ENCODE assay signal across 8 mouse cellular contexts in the genomic region with DNA sequence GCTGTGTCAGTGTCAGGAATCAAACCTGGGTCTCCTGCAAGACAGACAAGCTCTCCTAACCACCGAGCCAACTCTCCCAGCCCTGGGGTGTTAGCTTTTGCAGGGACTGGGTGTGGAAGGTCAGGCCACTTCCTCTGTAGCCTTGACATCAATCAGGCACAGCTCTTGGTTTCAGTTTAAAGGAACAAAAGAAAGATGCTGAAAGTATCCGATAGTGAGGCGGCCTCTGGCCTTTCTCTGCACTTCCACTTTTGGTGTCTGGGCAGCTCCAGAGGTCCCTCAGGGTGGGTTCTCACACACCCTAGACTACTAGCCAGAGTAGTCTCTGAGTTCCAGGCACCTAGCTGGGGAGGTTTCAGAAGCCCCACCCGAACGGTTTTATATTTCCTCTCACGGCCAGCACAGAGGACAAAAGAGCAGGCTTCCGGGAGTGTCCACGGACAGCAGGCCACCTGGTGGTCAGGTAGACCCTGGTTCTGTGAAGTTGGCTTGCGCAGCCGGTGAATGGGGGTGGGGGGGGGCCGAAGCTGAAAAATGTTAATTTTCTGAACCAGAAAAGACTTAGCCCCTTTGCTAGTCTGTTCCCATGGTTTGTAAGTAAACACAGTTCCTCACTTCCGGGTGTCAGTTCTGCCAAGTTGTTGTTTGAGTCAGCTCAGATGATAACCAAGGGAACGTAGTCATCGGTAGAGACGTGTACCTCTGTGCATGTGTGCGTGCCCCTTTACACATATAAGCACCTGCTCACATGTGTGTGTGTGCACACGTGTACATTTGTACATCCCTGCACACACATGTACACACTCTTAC. TPM values are rescaled to one million over a fixed set of nuclear protein-coding genes. Genes with fewer than 3 reads are reported as not detected.
DNase-seq lines count a peak whose midpoint lies in the region; ATAC-seq and TF ChIP-seq lines count a peak whose summit lies in the region.

No protein-coding gene starts in this region.

- peak; percentile 36 for TF ChIP-seq CTCF in midbrain, postnatal 0 days (IDR thresholded peaks at IDR 0.05)

- 64% methylated on average over 17 of the region's 17 CpGs for WGBS in midbrain, postnatal 0 days
- 67% methylated on average over 17 of the region's 17 CpGs for WGBS in midbrain, embryonic 16.5 days

- peaks cover 16% of the 10 kb centered on the region for H3K4me1 ChIP-seq in midbrain, postnatal 0 days (ENCODE audit: insufficient read depth, low read length)
- H3K4me1 ChIP-seq in midbrain, embryonic 16.5 days (ENCODE audit: control insufficient read depth, insufficient read depth, low read length), result peaks cover 33% of the 10 kb centered on the region

- H3K27ac ChIP-seq in midbrain, postnatal 0 days (ENCODE audit: low read depth, low read length), result 0 out of 2 replicates have a peak overlapping the region, but pooled peaks have one; percentile 6
- no peak overlapping the region for H3K27ac ChIP-seq in midbrain, embryonic 16.5 days (ENCODE audit: low read length)

- H3K27me3 ChIP-seq in midbrain, postnatal 0 days (ENCODE audit: insufficient read depth, low read length), result no peaks in the 10 kb centered on the region
- H3K27me3 ChIP-seq in midbrain, embryonic 16.5 days (ENCODE audit: control insufficient read depth, insufficient read depth, low read depth, low read length), result no peaks in the 10 kb centered on the region
- no peaks in the 10 kb centered on the region for H3K27me3 ChIP-seq in myocyte (ENCODE audit: control insufficient read depth, insufficient read depth, insufficient read length)

- no peak overlapping the region for H3ac ChIP-seq in myocyte (ENCODE audit: control insufficient read depth, insufficient read length)

- H3K4me3 ChIP-seq in midbrain, postnatal 0 days (ENCODE audit: low read depth, low read length), result no peak overlapping the region
- H3K4me3 ChIP-seq in midbrain, embryonic 16.5 days (ENCODE audit: low read depth, low read length), result no peak overlapping the region
- no peak overlapping the region for H3K4me3 ChIP-seq in myocyte

- no peak overlapping the region for H3K9ac ChIP-seq in midbrain, postnatal 0 days (replicated peaks; ENCODE audit: low read length, poor library complexity, severe bottlenecking)
- no peak overlapping the region for H3K9ac ChIP-seq in midbrain, embryonic 16.5 days (ENCODE audit: low read depth, low read length)

- H3K79me2 ChIP-seq in myocyte (ENCODE audit: control insufficient read depth, insufficient read depth), result peaks cover 71% of the 10 kb centered on the region

- H3K9me3 ChIP-seq in midbrain, postnatal 0 days (ENCODE audit: low read length), result no peaks in the 10 kb centered on the region
- no peaks in the 10 kb centered on the region for H3K9me3 ChIP-seq in midbrain, embryonic 16.5 days (replicated peaks; ENCODE audit: control insufficient read depth, low read length, poor library complexity, severe bottlenecking)

- DNase-seq in midbrain, postnatal 0 days (ENCODE audit: low spot score), result no peak
- DNase-seq in kidney, postnatal 25 days, result peak; percentile 48 to 73
- DNase-seq in embryo, embryonic 9.5 days (ENCODE audit: extremely low spot score), result no peak
- DNase-seq in ovary, adult 18-20 months (ENCODE audit: low spot score), result no peak
- DNase-seq in cerebellum, postnatal 14 days, result no peak

- no peaks in the 10 kb centered on the region for H3K36me3 ChIP-seq in midbrain, postnatal 0 days (ENCODE audit: insufficient read depth, low read length)
- no peaks in the 10 kb centered on the region for H3K36me3 ChIP-seq in midbrain, embryonic 16.5 days (ENCODE audit: control insufficient read depth, insufficient read depth, low read length)
- H3K36me3 ChIP-seq in myocyte (ENCODE audit: control insufficient read depth, insufficient read depth), result peaks cover 4% of the 10 kb centered on the region

- TF ChIP-seq POLR2A in myocyte (IDR thresholded peaks at IDR 0.05; ENCODE audit: insufficient read length, low read depth), result no peak

- 0 out of 2 replicates have a peak overlapping the region, but pooled peaks have one; percentile 9 for H3K4me2 ChIP-seq in midbrain, postnatal 0 days (ENCODE audit: low read depth, low read length, poor library complexity, severe bottlenecking)
- H3K4me2 ChIP-seq in midbrain, embryonic 16.5 days (ENCODE audit: low read length), result no peak overlapping the region
- H3K4me2 ChIP-seq in myocyte (ENCODE audit: low read depth), result peak overlapping the region; percentile 62

- no peak for ATAC-seq in midbrain, postnatal 0 days (ENCODE audit: low FRiP score)
- no peak for ATAC-seq in midbrain, embryonic 16.5 days
- peak; percentile 60 for ATAC-seq in granulocyte monocyte progenitor cell, adult 5-6 weeks (replicated peaks; ENCODE audit: poor library complexity, severe bottlenecking)

TF ChIP-seq in myocyte, 11 proteins besides CTCF, POLR2A, EP300 and RAD21:
- peak; percentile 31 for TF ChIP-seq POLR2AphosphoS2 (IDR thresholded peaks at IDR 0.05; ENCODE audit: insufficient read length, low read depth)
- TF ChIP-seq MAX (IDR thresholded peaks at IDR 0.05; ENCODE audit: low read depth), result no peak

RNA-seq across cellular contexts. Expression of a gene that starts 25.5 kb away (rescaled TPM):
- 266 and 287 TPM in 2 replicates for total RNA-seq in midbrain, postnatal 0 days (2014; rRNA removed)
- 197 and 212 TPM in 2 replicates for polyA plus RNA-seq in midbrain, postnatal 0 days (2015; fragmentation: Nextera tagmentation; extraction: Ambion mirVana)
- 141 and 146 TPM in 2 replicates for polyA plus RNA-seq in midbrain, embryonic 16.5 days (2015; fragmentation: Nextera tagmentation; extraction: Ambion mirVana)
- total RNA-seq in granulocyte monocyte progenitor cell, adult 5-6 weeks (2014; fragmentation: Nextera tagmentation), result 30.7 and 49.5 TPM in 2 replicates
- total RNA-seq in granulocyte monocyte progenitor cell, adult 5-6 weeks (2017), result 6.0 and 11.8 TPM in 2 replicates
- 23.6 TPM for polyA plus RNA-seq in myocyte (2012; fragmentation: generic; extraction: Trizol)

Comparison
In these comparisons a context has a peak if more than half of its experiments do, and no peak if none do; other contexts are left out.
1. DNase-seq: peak in kidney, postnatal 25 days (2 of 2); none in midbrain, postnatal 0 days (single experiment), embryo, embryonic 9.5 days (single experiment), ovary, adult 18-20 months (single experiment) and cerebellum, postnatal 14 days (0 of 2).